Mouse (Mus musculus): ENCODE measurements around the gene Surf1.
"Not testable (repeated sequence)": the region's sequence is repeated elsewhere in the genome, so short reads cannot be mapped to it uniquely, and the experiment has no call there.

Surf1 gene

DNA sequence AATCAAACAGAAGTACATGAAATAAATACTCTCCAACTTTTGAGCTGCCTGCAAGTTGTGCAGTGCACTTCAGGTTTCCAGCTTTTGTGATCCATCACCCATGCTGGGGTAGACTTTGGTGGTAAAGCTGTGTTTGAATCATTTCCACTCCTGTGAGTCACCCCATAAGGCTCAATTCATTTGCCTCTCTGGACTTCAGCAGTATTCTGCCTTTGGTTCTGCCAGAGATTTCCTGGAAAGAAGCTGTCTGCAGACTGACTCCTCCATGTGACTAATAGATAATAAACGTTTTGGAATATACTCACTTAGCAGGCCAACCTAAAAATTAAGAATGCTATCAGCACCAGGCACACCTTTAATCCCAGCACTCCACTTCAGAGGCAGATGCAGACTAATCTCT lies 15.6 kb downstream of the Surf1 start:
- DNase-seq (ENCODE audit: low spot score in 2 of 2) = no peak

DNA sequence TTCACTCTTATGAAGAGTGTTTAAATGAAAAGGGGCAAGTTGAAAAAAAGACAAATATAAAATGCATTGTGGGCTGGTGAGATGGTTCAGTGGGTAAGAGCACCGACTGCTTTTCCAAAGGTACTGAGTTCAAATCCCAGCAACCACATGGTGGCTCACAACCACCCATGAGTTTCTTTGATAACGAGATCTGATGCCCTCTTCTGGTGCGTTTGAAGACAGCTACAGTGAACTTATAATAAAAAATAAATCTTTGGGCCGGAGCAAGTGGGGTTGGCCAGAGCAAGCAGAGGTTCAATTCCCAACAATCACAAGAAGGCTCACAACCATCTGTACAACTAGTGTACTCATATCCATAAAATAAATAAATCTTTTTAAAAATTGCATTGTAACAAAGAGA lies 20.4 kb downstream of the Surf1 start:
- no peak for DNase-seq (ENCODE audit: low spot score in 2 of 2)

DNA sequence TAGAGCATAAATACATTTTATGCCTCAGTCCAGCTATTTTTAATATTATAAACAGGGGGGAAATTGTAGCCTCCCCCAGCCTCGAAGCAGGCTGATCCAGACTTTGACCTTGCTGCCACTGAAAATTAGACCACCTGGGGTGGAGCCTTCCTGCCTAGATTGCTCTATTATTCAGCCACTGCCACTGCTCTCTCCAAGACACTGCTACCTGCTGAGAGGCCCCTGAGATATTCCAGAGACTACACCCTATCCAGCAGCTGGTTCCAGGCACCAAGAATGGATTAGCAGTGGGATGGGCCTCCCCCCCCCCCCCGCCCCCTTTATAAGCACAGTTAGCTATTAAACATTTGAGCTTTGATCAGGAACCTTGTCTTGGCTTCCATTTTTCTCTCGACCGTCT lies 30.2 kb downstream of the Surf1 start:
- DNase-seq (ENCODE audit: low spot score in 2 of 2) = not testable (repeated sequence)

DNA sequence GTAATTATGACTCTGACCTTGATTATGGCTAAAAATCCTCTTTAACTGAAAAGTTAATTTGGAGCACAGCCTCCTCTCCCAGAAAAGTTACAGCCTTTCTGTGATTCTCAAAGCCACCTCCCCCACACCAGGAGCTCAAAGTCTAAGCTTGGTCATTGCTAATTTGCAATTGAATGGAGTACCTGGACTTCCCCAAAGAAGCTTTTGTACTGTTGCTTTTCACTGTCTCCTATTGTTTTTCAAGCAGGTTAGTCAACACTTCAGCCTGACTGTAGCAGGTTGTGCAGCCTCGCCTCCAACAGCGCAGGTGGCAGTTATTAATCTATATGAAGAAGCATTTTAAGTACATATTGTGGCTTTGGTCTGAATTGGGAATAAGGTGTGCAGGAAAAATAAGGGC lies 30.8 kb downstream of the Surf1 start:
- not testable (repeated sequence) for DNase-seq (ENCODE audit: low spot score in 2 of 2)

DNA sequence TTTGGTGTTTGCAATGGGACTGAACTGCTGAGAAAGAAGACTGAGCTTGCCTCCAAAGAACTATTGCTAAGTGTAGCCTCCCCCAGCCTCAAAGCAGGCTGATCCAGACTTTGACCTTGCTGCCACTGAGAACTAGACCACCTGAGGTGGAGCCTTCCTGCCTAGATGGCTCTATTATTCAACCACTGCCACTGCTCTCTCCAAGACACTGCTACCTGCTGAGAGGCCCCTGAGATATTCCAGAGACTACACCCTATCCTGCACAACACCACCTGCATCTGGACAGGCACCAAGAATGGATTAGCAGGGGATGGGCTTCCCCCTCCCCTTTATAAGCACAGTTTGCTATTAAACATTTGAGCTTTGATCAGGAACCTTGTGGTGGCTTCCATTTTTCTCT lies 37.8 kb downstream of the Surf1 start:
- DNase-seq (ENCODE audit: low spot score in 2 of 2) = no peak

DNA sequence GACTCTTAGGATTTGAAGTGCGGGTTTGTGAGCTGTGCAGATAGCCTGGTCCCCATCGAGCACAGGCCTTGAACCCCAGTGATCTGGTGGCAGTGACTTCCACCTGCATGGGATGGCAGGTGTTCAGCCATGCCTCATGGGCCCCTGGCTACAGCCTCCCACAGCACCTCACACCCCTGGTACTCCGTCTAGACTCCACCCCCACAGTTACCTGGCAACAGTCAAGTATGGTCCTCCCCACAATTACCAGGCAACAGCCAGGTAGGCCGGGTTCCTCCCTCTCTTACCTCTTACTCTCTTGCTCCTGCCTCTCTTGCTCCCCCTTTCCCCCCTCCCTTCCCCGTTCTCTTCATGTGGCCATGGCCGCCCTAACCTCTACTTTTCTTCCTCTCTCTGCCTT lies 45.7 kb downstream of the Surf1 start:
- no peak for DNase-seq (ENCODE audit: low spot score in 2 of 2)

DNA sequence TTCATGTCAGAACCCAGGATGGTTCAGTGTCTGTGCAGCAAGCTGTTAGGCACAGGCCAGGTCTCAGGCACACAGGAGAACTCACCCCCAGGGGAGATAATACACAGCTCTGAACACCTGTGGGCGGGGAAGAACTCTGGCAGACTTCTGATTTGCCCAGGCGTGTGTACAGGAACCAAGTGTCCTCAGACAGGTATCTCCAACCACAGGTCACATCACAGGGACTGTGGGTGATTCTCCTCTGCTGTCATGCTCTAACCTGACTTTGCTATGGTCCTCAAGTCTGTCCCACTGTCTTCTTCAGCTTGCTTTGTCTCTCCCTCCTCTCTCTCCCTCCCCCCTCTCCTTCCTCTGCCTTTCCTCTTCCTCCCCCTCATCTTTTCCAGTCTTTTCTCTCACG lies 51.5 kb downstream of the Surf1 start, which contains the start of gene Abo:
Gene Abo, minus strand, starts transcription at position 101 of the 400 bp plus-strand sequence.
- no peak for DNase-seq (ENCODE audit: low spot score in 2 of 2)
